Mouse (Mus musculus) spleen, adult 2 months (tissue): ENCODE data around the gene Sirpb1c. TPM values are rescaled to one million over a fixed set of nuclear protein-coding genes. Genes with fewer than 3 reads are reported as not detected.
"Not testable (repeated sequence)": the region's sequence is repeated elsewhere in the genome, so short reads cannot be mapped to it uniquely, and the experiment has no call there.

Experiments
- DNase-seq, 2 experiments: peaks; one replicate each; pipeline versions ENCODE4 v3.0.0 to v3.0.0-alpha.2; 2012 to 2021; ENCODE audit warnings: low spot score in 2 of 2, low read depth in 1 of 2
- H3K27ac ChIP-seq: fragments of 200-500 bp; 2 replicates; pipeline ENCODE4 v1.5.1; 2012; ENCODE audit warnings: low read length, inconsistent platforms; ENCODE audit not compliant: insufficient read depth
- H3K27me3 ChIP-seq: fragments of 200-500 bp; 2 replicates; pipeline ENCODE4 v1.6.1; 2012; ENCODE audit warnings: mild to moderate bottlenecking, moderate library complexity, low read length, inconsistent platforms; ENCODE audit not compliant: control insufficient read depth, insufficient read depth
- H3K36me3 ChIP-seq: fragments of 200-500 bp; 2 replicates; pipeline ENCODE4 v1.6.1; 2012; ENCODE audit warnings: mild to moderate bottlenecking, low read length, inconsistent platforms; ENCODE audit not compliant: control insufficient read depth, insufficient read depth
- H3K4me1 ChIP-seq: fragments of 200-500 bp; 2 replicates; pipeline ENCODE4 v1.6.1; 2011; ENCODE audit warnings: inconsistent platforms; ENCODE audit not compliant: control insufficient read depth, insufficient read depth, insufficient read length
- H3K4me3 ChIP-seq: fragments of 200-500 bp; 2 replicates; pipeline ENCODE4 v1.5.1; 2011; ENCODE audit warnings: mild to moderate bottlenecking, inconsistent platforms; ENCODE audit not compliant: insufficient read depth, insufficient read length; ENCODE audit errors: extremely low read depth
- CTCF ChIP-seq: fragments of 200-500 bp; IDR thresholded peaks from 2 replicates; pipeline ENCODE4 v1.5.1; 2011; ENCODE audit warnings: mild to moderate bottlenecking, inconsistent platforms; ENCODE audit not compliant: insufficient read depth, insufficient read length, insufficient replicate concordance; ENCODE audit errors: extremely low read depth
- POLR2A ChIP-seq: fragments of 200-500 bp; IDR thresholded peaks from 2 replicates; pipeline ENCODE4 v1.6.1; 2011; ENCODE audit warnings: low read depth, low read length, inconsistent platforms
- WGBS: fragments of 180-500 bp; shearing (Covaris S2); methylation state at CpG from one replicate; pipeline ENCODE4 v1.1.7; 2018; 5-methylcytosine and 5-hydroxymethylcytosine counted together
- polyA plus RNA-seq: library from polyadenylated mRNA; depleted of rRNA; stranded (reverse); fragments of >200 nt; gene quantifications from 2 replicates; pipeline ENCODE4 v1.2.3, GENCODE M21; 2012; rRNA removed

The Sirpb1c gene
- polyA plus RNA-seq, result 1.2 and 2.0 TPM in 2 replicates

- 67% methylated on average over 1 of the region's 1 CpGs for WGBS
- not testable (repeated sequence) for H3K27me3 ChIP-seq
Measured at GRCm38 (mm10) chr3:15848280-15848679, at the start of gene Sirpb1c. TSS of gene Sirpb1c (minus strand) at chr3:15848528.

GRCm38 (mm10) chr3:15886380-15886779, 38.1 kb upstream of the Sirpb1c start:
- TF ChIP-seq CTCF, result no peak
- Histone ChIP-seq H3K36me3 (no peaks in the 10 kb centered on the region), H3K4me1 (no peaks in the 10 kb centered on the region), H3K27me3 (no peaks in the 10 kb centered on the region), H3K4me3 (no peak overlapping the region), H3K27ac (no peak overlapping the region)
- 90% methylated on average over 3 of the region's 3 CpGs for WGBS
- DNase-seq, result no peak

More at GRCm38 (mm10) chr3:15848280-15848679, at the start of gene Sirpb1c:
- not testable (repeated sequence) for H3K27ac ChIP-seq, DNase-seq, H3K4me3 ChIP-seq, H3K4me1 ChIP-seq, H3K36me3 ChIP-seq

- H3K4me3 ChIP-seq, H3K27ac ChIP-seq, H3K4me1 ChIP-seq, H3K27me3 ChIP-seq, H3K36me3 ChIP-seq, DNase-seq: not testable (repeated sequence)
Measured at GRCm38 (mm10) chr3:15855773-15856172, 7.4 kb upstream of the Sirpb1c start.

- Histone ChIP-seq H3K27ac (no peak overlapping the region), H3K4me1 (no peaks in the 10 kb centered on the region), H3K4me3 (no peak overlapping the region), H3K27me3 (no peaks in the 10 kb centered on the region), H3K36me3 (no peaks in the 10 kb centered on the region)
- no peak for DNase-seq
- TF ChIP-seq POLR2A, result no peak
- no peak for TF ChIP-seq CTCF
- WGBS, result 85% methylated on average over 1 of the region's 1 CpGs
Measured at GRCm38 (mm10) chr3:15849922-15850321, 1.6 kb upstream of the Sirpb1c start.

GRCm38 (mm10) chr3:15847332-15848047, 838 bp downstream of the Sirpb1c start:
- no peak for DNase-seq
- Histone ChIP-seq H3K4me1 (no peaks in the 10 kb centered on the region), H3K27me3 (no peaks in the 10 kb centered on the region), H3K27ac (no peak overlapping the region), H3K36me3 (no peaks in the 10 kb centered on the region), H3K4me3 (no peak overlapping the region)
- WGBS, result 78% methylated on average over 3 of the region's 3 CpGs
- TF ChIP-seq POLR2A, result no peak
- no peak for TF ChIP-seq CTCF

- DNase-seq, H3K4me3 ChIP-seq, H3K36me3 ChIP-seq, H3K4me1 ChIP-seq, H3K27me3 ChIP-seq, H3K27ac ChIP-seq: not testable (repeated sequence)
- WGBS, result 61% methylated on average over 2 of the region's 2 CpGs
Measured at GRCm38 (mm10) chr3:15773642-15774041, 74.7 kb downstream of the Sirpb1c start.

Other genes with a start within 250 kb of the Sirpb1c start
- 1.2 and 2.4 TPM in 2 replicates for gene Gm5150, start 157.9 kb upstream of the Sirpb1c start, polyA plus RNA-seq